8 mouse cellular contexts compared by ENCODE assay signal in genomic region chr12:105008752-105009178, GRCm38 (mm10). TPM values are rescaled to one million over a fixed set of nuclear protein-coding genes. Genes with fewer than 3 reads are reported as not detected.
DNase-seq lines count a peak whose midpoint lies in the region; ATAC-seq lines count a peak whose summit lies in the region.

No protein-coding gene starts in this region.

- peak overlapping the region; percentile 39; the same call in 1 of the 2 replicates for H3K27ac ChIP-seq in embryonic facial prominence, embryonic 14.5 days (replicated peaks; ENCODE audit: low read depth, low read length)
- H3K27ac ChIP-seq in limb, embryonic 10.5 days = peak overlapping the region; percentile 46; the same call in 1 of the 2 replicates
- no peak overlapping the region for H3K27ac ChIP-seq in midbrain, embryonic 10.5 days (replicated peaks)

- H3K9ac ChIP-seq in embryonic facial prominence, embryonic 14.5 days (ENCODE audit: low read depth, low read length) = peak overlapping the region; percentile 72

- intact Hi-C loops in heart, postnatal 25 days (cut with DNase I) = no loop called here

- under 1% methylated on average over 12 of the region's 13 CpGs for WGBS in embryonic facial prominence, embryonic 14.5 days
- 3% methylated on average over 13 of the region's 13 CpGs for WGBS in limb, embryonic 10.5 days
- 2% methylated on average over 13 of the region's 13 CpGs for WGBS in midbrain, embryonic 10.5 days

- H3K4me3 ChIP-seq in embryonic facial prominence, embryonic 14.5 days (ENCODE audit: low read depth, low read length) = peak overlapping the region; percentile 67
- H3K4me3 ChIP-seq in limb, embryonic 10.5 days = peak overlapping the region; percentile 80
- H3K4me3 ChIP-seq in midbrain, embryonic 10.5 days = peak overlapping the region; percentile 75

- H3K4me1 ChIP-seq in embryonic facial prominence, embryonic 14.5 days (ENCODE audit: control insufficient read depth, insufficient read depth, low read length) = peaks cover 23% of the 10 kb centered on the region
- peaks cover 33% of the 10 kb centered on the region for H3K4me1 ChIP-seq in limb, embryonic 10.5 days
- H3K4me1 ChIP-seq in midbrain, embryonic 10.5 days = peaks cover 22% of the 10 kb centered on the region

- H3K36me3 ChIP-seq in embryonic facial prominence, embryonic 14.5 days (ENCODE audit: control insufficient read depth, insufficient read depth, low read length) = no peaks in the 10 kb centered on the region
- no peaks in the 10 kb centered on the region for H3K36me3 ChIP-seq in limb, embryonic 10.5 days
- H3K36me3 ChIP-seq in midbrain, embryonic 10.5 days = no peaks in the 10 kb centered on the region

- peak overlapping the region; percentile 98 for H3K4me2 ChIP-seq in embryonic facial prominence, embryonic 14.5 days (ENCODE audit: low read depth, low read length)

- H3K27me3 ChIP-seq in embryonic facial prominence, embryonic 14.5 days (replicated peaks; ENCODE audit: control insufficient read depth, insufficient read depth, low read length) = no peaks in the 10 kb centered on the region; the same call in 1 of the 2 replicates
- peaks cover 71% of the 10 kb centered on the region for H3K27me3 ChIP-seq in limb, embryonic 10.5 days (ENCODE audit: low read depth, poor library complexity, severe bottlenecking)
- peaks cover 82% of the 10 kb centered on the region for H3K27me3 ChIP-seq in midbrain, embryonic 10.5 days (ENCODE audit: low read depth, poor library complexity, severe bottlenecking)

- DNase-seq in gastrocnemius, postnatal 25 days = peak; percentile 63
- DNase-seq in gastrocnemius, postnatal 10 days = no peak
- peak; percentile 90 for DNase-seq in embryonic facial prominence, embryonic 14.5 days (ENCODE audit: low spot score)
- peak; percentile 35 for DNase-seq in heart, postnatal 25 days (ENCODE audit: low spot score)
- DNase-seq in limb, embryonic 10.5 days (ENCODE audit: low spot score) = no peak
- no peak for DNase-seq in midbrain, embryonic 10.5 days (ENCODE audit: low spot score)
- DNase-seq in testis, postnatal 10 days (ENCODE audit: low spot score) = peak; percentile 73
- no peak for DNase-seq in cerebellum, postnatal 25 days

- ATAC-seq in embryonic facial prominence, embryonic 14.5 days (ENCODE audit: low read depth) = peak; percentile 75

- H3K9me3 ChIP-seq in embryonic facial prominence, embryonic 14.5 days (ENCODE audit: control insufficient read depth, low read length) = no peaks in the 10 kb centered on the region
- H3K9me3 ChIP-seq in limb, embryonic 10.5 days (replicated peaks) = no peaks in the 10 kb centered on the region
- H3K9me3 ChIP-seq in midbrain, embryonic 10.5 days (replicated peaks) = no peaks in the 10 kb centered on the region

RNA-seq across cellular contexts. Expression of gene Syne3, which starts 0.8 kb away (rescaled TPM):
- 1 to 10 TPM; 3.2 to 4.6 TPM for total RNA-seq in gastrocnemius, postnatal 25 days (2021)
- total RNA-seq in gastrocnemius, postnatal 10 days (2021) = 10 to 100 TPM in 1 of 2 experiments, 1 to 10 TPM in 1; 9.0 to 11.5 TPM
- 1.8 and 3.0 TPM in 2 replicates for polyA plus RNA-seq in embryonic facial prominence, embryonic 14.5 days (2014; fragmentation: Nextera tagmentation; extraction: Ambion mirVana)
- 1 to 10 TPM; 6.2 to 7.1 TPM for total RNA-seq in heart, postnatal 25 days (2021)
- 0.09 and 0.25 TPM in 2 replicates for polyA plus RNA-seq in limb, embryonic 10.5 days (2016; fragmentation: Nextera tagmentation; extraction: Ambion mirVana)
- 0.10 and 0.14 TPM in 2 replicates for polyA plus RNA-seq in midbrain, embryonic 10.5 days (2016; fragmentation: Nextera tagmentation; extraction: Ambion mirVana)

RNA-seq across cellular contexts. Expression of gene Glrx5, which starts 23.7 kb away (rescaled TPM):
- total RNA-seq in gastrocnemius, postnatal 25 days (2021) = 10 to 100 TPM; 63.5 to 64.9 TPM
- 10 to 100 TPM; 60.5 to 69.7 TPM for total RNA-seq in gastrocnemius, postnatal 10 days (2021)
- 183 and 186 TPM in 2 replicates for polyA plus RNA-seq in embryonic facial prominence, embryonic 14.5 days (2014; fragmentation: Nextera tagmentation; extraction: Ambion mirVana)
- 10 to 100 TPM; 95.9 to 99.0 TPM for total RNA-seq in heart, postnatal 25 days (2021)
- polyA plus RNA-seq in limb, embryonic 10.5 days (2016; fragmentation: Nextera tagmentation; extraction: Ambion mirVana) = 215 and 255 TPM in 2 replicates
- 217 and 246 TPM in 2 replicates for polyA plus RNA-seq in midbrain, embryonic 10.5 days (2016; fragmentation: Nextera tagmentation; extraction: Ambion mirVana)

Comparison
In these comparisons a context has a peak if more than half of its experiments do, and no peak if none do; other contexts are left out.
1. DNase-seq: peak in gastrocnemius, postnatal 25 days (single experiment), embryonic facial prominence, embryonic 14.5 days (single experiment), heart, postnatal 25 days (single experiment) and testis, postnatal 10 days (single experiment); none in gastrocnemius, postnatal 10 days (single experiment), limb, embryonic 10.5 days (single experiment), midbrain, embryonic 10.5 days (single experiment) and cerebellum, postnatal 25 days (0 of 2).
2. Peak in every context shown above with its lines, with median percentiles within 50 percentile points of each other: H3K4me3 ChIP-seq.